Mouse (Mus musculus) heart, postnatal 0 days (tissue): ENCODE data around the gene Bcl2l1. TPM values are rescaled to one million over a fixed set of nuclear protein-coding genes. Genes with fewer than 3 reads are reported as not detected.

Source experiments
- ATAC-seq: fragments of 200-750 bp; cut with Nextera tagmentation; 2 replicates; pipeline ENCODE4 v1.8.0; 2017; ENCODE audit warnings: low read depth, moderate number of reproducible peaks, moderate library complexity; ENCODE audit not compliant: insufficient read depth
- DNase-seq: peaks from one replicate; pipeline ENCODE4 v3.0.0-alpha.2; 2016; ENCODE audit warnings: low spot score
- H3K27ac ChIP-seq: fragments of 300-500 bp; sonication (generic); 2 replicates; pipeline ENCODE4 v1.5.1; 2014; ENCODE audit warnings: low read depth, mild to moderate bottlenecking
- H3K27me3 ChIP-seq: fragments of 300-500 bp; sonication (generic); 2 replicates; pipeline ENCODE4 v1.6.1; 2014; ENCODE audit warnings: low read length, mixed read lengths; ENCODE audit not compliant: control insufficient read depth, insufficient read depth
- H3K36me3 ChIP-seq: fragments of 300-500 bp; sonication (generic); replicated peaks from 2 replicates; pipeline ENCODE4 v1.6.1; 2014; ENCODE audit warnings: low read length, mixed read lengths; ENCODE audit not compliant: control insufficient read depth, insufficient read depth
- H3K4me1 ChIP-seq: fragments of 300-500 bp; sonication (generic); 2 replicates; pipeline ENCODE4 v1.6.1; 2014; ENCODE audit warnings: antibody characterized with exemption; ENCODE audit not compliant: control insufficient read depth, insufficient read depth
- H3K4me2 ChIP-seq: fragments of 300-500 bp; sonication (generic); 2 replicates; pipeline ENCODE4 v1.6.1; 2014; ENCODE audit warnings: low read depth, mild to moderate bottlenecking, low read length, moderate library complexity
- H3K4me3 ChIP-seq: fragments of 300-500 bp; sonication (generic); 2 replicates; pipeline ENCODE4 v1.5.1; 2014; ENCODE audit warnings: low read depth, low read length
- H3K9ac ChIP-seq: fragments of 300-500 bp; sonication (generic); replicated peaks from 2 replicates; pipeline ENCODE4 v1.6.1; 2014; ENCODE audit warnings: low read depth, low read length, mixed read lengths
- H3K9me3 ChIP-seq: fragments of 300-500 bp; sonication (generic); replicated peaks from 2 replicates; pipeline ENCODE4 v1.6.1; 2016; ENCODE audit warnings: low read length; ENCODE audit not compliant: control insufficient read depth
- CTCF ChIP-seq: IDR thresholded peaks from 2 replicates; pipeline ENCODE4 v1.5.1; 2016; ENCODE audit warnings: antibody characterized with exemption, control low read depth, low read depth
- EP300 ChIP-seq: IDR thresholded peaks from 2 replicates; pipeline ENCODE4 v1.6.1; 2016; ENCODE audit warnings: antibody characterized with exemption, low read depth
- WGBS: fragments of 180-500 bp; shearing (Covaris S2); extraction: QIAGEN DNeasy Blood & Tissue Kit; methylation state at CpG from one replicate; pipeline ENCODE4 v1.1.7; 2014; 5-methylcytosine and 5-hydroxymethylcytosine counted together
- polyA plus RNA-seq: library from polyadenylated mRNA; unstranded; fragments of >200 nt; fragmentation: Nextera tagmentation; extraction: Ambion mirVana; gene quantifications from 2 replicates; pipeline ENCODE4 v1.2.1, GENCODE M21; 2015
- total RNA-seq: library from RNA; depleted of rRNA; stranded (reverse); fragments of >200 nt; gene quantifications from 2 replicates; pipeline ENCODE4 v1.2.3, GENCODE M21; 2014; ENCODE audit warnings: low replicate concordance

Bcl2l1 gene
- total and polyA plus RNA-seq, 2 experiments from 2014 or later = 35.0 to 75.6 TPM

DNA sequence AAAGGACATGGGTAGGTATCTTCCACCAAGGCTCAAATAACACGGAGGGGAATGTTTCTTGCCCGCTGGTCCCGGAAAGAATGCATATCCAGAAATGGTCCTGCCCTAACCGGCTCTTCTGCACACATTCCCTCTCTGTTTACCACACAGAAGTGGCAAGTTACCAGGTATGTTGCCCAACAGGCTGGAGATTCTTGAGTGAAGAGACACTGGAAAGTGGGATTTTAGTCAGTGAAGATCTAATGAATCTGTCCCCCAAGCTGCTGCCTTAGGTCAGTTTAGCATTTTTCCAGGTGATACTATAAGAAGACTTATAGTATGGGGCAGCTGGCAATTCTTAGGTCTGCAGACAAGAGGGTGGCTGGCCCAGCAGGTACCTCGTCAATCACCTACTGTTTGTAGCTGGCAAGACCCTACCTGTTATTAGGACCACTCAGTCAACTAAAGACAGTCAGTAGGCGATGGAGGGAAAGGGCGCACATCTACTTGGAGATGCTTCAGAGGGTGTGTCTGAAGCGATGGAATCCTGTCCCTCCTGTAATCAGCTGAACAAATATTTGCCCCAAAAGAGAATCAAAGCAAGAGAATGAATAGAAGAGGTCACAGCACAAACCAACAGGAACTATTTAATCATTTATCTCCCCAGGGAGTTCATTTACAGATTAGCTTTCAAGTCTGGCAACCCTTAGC lies 4.1 kb downstream of the Bcl2l1 start:
- 63% methylated on average over 8 of the region's 8 CpGs for WGBS

DNA sequence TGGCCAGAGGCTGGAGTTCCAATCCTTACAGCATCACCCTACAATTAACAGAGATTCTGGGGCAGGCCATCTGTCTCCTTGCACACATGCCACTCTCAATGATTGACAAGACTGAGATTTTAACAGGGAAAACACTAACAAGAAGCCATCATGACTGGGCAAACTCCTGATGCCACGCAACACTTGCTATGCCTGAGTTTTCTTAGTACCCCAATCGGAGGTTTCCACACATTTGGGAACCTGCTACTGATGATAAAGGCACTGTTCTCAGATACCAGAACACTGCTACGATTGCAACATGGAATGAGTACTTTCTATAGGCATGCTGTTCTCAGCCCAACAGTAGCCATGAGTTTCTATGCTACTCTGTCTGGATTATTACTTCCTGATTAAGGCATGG lies 5.0 kb downstream of the Bcl2l1 start:
- DNase-seq = no peak
- H3K4me2 ChIP-seq = peak overlapping the region; percentile 71
- no peak overlapping the region for H3K27ac ChIP-seq
- no peaks in the 10 kb centered on the region for H3K9me3 ChIP-seq
- ATAC-seq = no peak
- H3K4me1 ChIP-seq = peaks cover 43% of the 10 kb centered on the region
- H3K9ac ChIP-seq = no peak overlapping the region
- peaks cover 27% of the 10 kb centered on the region for H3K36me3 ChIP-seq
- H3K27me3 ChIP-seq = no peaks in the 10 kb centered on the region
- WGBS = 53% methylated on average over 3 of the region's 3 CpGs
- TF ChIP-seq EP300 = no peak
- no peak for TF ChIP-seq CTCF
- H3K4me3 ChIP-seq = 0 out of 2 replicates have a peak overlapping the region, but pooled peaks have one; percentile 4

More for the DNA sequence above, 4.1 kb downstream of the Bcl2l1 start:
- TF ChIP-seq EP300 = no peak
- Histone ChIP-seq H3K36me3 (peaks cover 27% of the 10 kb centered on the region), H3K9me3 (no peaks in the 10 kb centered on the region), H3K4me3 (peak overlapping the region; percentile 67), H3K27me3 (no peaks in the 10 kb centered on the region), H3K9ac (peak overlapping the region; percentile 75; the same call in 1 of the 2 replicates), H3K4me1 (peaks cover 38% of the 10 kb centered on the region), H3K4me2 (peak overlapping the region; percentile 71), H3K27ac (peak overlapping the region; percentile 93; the same call in 1 of the 2 replicates)
- DNase-seq (no peak), ATAC-seq (no peak)

DNA sequence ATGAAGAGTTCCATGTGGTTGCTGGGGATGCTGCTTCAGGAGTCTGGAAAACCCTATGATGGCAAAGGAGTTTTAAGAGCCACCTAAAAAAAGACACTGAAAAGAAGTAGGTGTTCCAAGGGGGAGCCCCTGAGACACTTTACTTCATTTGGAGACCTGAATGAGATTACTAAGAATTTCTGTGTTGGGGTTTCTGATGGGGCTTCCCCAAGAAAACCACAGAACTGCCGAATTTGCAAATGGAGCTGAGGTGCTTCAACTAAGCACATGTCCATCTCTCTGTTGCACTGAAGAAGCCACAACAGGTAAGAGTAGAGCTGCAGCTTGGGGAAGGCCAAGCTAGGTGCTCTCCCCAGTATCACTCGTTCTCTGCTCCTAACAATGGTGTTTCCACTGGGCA lies 5.8 kb downstream of the Bcl2l1 start:
- Histone ChIP-seq H3K36me3 (peaks cover 27% of the 10 kb centered on the region), H3K27ac (no peak overlapping the region), H3K4me1 (peaks cover 51% of the 10 kb centered on the region), H3K4me2 (peak overlapping the region; percentile 71; the same call in 1 of the 2 replicates), H3K27me3 (no peaks in the 10 kb centered on the region), H3K4me3 (no peak overlapping the region), H3K9me3 (no peaks in the 10 kb centered on the region), H3K9ac (no peak overlapping the region)
- TF ChIP-seq CTCF (no peak), EP300 (no peak)
- no peak for DNase-seq
- WGBS = 80% methylated on average over 2 of the region's 2 CpGs
- ATAC-seq = no peak

- Histone ChIP-seq H3K27me3 (no peaks in the 10 kb centered on the region), H3K36me3 (peaks cover 27% of the 10 kb centered on the region), H3K4me3 (no peak overlapping the region), H3K27ac (no peak overlapping the region), H3K4me2 (peak overlapping the region; percentile 71; the same call in 1 of the 2 replicates), H3K4me1 (peaks cover 56% of the 10 kb centered on the region), H3K9ac (no peak overlapping the region), H3K9me3 (no peaks in the 10 kb centered on the region)
- TF ChIP-seq EP300 (no peak), CTCF (no peak)
- no peak for ATAC-seq
- no peak for DNase-seq
- 69% methylated on average over 4 of the region's 4 CpGs for WGBS
These were observed 6.3 kb downstream of the Bcl2l1 start for GRCm38 (mm10) chr2:152825168-152825697.

DNA sequence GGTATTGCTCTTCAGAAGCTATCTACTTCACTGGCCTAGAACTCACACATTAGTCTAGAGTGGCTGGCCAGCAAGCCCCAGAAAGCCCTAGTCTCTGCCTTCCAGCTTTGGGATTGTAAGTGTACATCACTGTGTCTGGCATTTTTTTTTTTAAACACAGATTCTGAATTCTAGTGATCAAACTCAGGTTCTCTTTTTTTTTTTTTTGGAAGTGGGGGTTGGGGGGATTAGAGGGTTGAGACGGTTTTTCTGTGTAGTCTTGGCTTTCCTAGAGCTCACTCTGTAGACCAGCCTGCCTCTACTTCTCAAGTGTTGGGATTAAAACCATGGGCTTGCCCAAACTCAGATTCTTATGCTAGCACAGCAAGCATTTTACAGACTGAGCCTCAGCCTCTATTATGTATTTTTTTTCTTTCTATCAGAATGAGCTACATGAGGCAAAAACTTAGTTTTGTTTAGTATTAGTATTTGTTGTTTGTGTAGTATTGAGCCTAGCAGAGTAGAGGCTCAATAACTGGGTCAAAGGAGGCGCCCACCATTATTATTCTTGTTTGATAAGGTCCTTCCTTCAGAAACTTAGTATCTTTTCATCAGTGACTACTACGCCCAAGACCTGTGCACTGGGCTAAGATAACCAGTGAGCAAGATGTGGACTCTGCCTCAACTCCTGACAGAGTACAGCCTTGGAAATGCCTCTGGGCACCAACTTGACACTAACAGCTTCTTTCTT lies 6.9 kb downstream of the Bcl2l1 start:
- H3K4me1 ChIP-seq = peaks cover 61% of the 10 kb centered on the region
- H3K4me2 ChIP-seq = no peak overlapping the region
- no peak for ATAC-seq
- TF ChIP-seq CTCF = no peak
- no peak for TF ChIP-seq EP300
- no peak overlapping the region for H3K4me3 ChIP-seq
- no peak overlapping the region for H3K27ac ChIP-seq
- no peaks in the 10 kb centered on the region for H3K27me3 ChIP-seq
- no peak overlapping the region for H3K9ac ChIP-seq
- no peaks in the 10 kb centered on the region for H3K9me3 ChIP-seq
- WGBS = 76% methylated on average over 3 of the region's 3 CpGs
- no peak for DNase-seq
- H3K36me3 ChIP-seq = peaks cover 27% of the 10 kb centered on the region
